Mouse (Mus musculus) myocyte (in vitro differentiated cells): ENCODE measurements around the gene Ctdsp2. TPM values are rescaled to one million over a fixed set of nuclear protein-coding genes. Genes with fewer than 3 reads are reported as not detected.

Experiments used
- H3K27me3 ChIP-seq: one replicate; pipeline ENCODE4 v1.6.1; 2011; ENCODE audit not compliant: control insufficient read depth, insufficient read depth, insufficient read length
- H3K36me3 ChIP-seq: one replicate; pipeline ENCODE4 v1.6.1; 2011; ENCODE audit not compliant: control insufficient read depth, insufficient read depth
- H3K4me2 ChIP-seq: one replicate; pipeline ENCODE4 v1.6.1; 2011; ENCODE audit warnings: low read depth, control low read depth
- H3K4me3 ChIP-seq: one replicate; pipeline ENCODE4 v1.5.1; 2011; ENCODE audit warnings: mild to moderate bottlenecking, control low read depth, moderate library complexity
- H3K79me2 ChIP-seq: one replicate; pipeline ENCODE4 v1.6.1; 2011; ENCODE audit not compliant: control insufficient read depth, insufficient read depth
- H3ac ChIP-seq: one replicate; pipeline ENCODE4 v1.6.1; 2011; ENCODE audit not compliant: control insufficient read depth, insufficient read length
- CEBPB ChIP-seq: IDR thresholded peaks from 2 replicates; pipeline ENCODE4 v1.6.1; 2011; ENCODE audit warnings: mild to moderate bottlenecking, moderate library complexity; ENCODE audit not compliant: poor library complexity, insufficient read depth, severe bottlenecking
- E2F4 ChIP-seq: IDR thresholded peaks from one replicate; pipeline ENCODE4 v1.6.1; 2011; ENCODE audit warnings: mild to moderate bottlenecking, control low read depth, moderate library complexity; ENCODE audit not compliant: insufficient read depth
- MAX ChIP-seq: IDR thresholded peaks from one replicate; pipeline ENCODE4 v1.6.1; 2011; ENCODE audit warnings: low read depth, mild to moderate bottlenecking, control low read depth
- MYOD1 ChIP-seq, 3 experiments: IDR thresholded peaks; one replicate each; pipeline ENCODE4 v1.6.1; 2011; ENCODE audit warnings: control low read depth in 2 of 3, low read depth in 2 of 3, mild to moderate bottlenecking in 2 of 3, moderate library complexity in 1 of 3; ENCODE audit not compliant: insufficient read length in 2 of 3, control insufficient read depth in 1 of 3
- MYOG ChIP-seq, 3 experiments: IDR thresholded peaks; one replicate each; pipeline ENCODE4 v1.6.1; 2011; ENCODE audit warnings: control low read depth in 2 of 3, low read depth in 2 of 3, mild to moderate bottlenecking in 2 of 3; ENCODE audit not compliant: insufficient read length in 2 of 3, control insufficient read depth in 1 of 3, insufficient read depth in 1 of 3
- POLR2A ChIP-seq: IDR thresholded peaks from one replicate; pipeline ENCODE4 v1.6.1; 2011; ENCODE audit warnings: low read depth, mild to moderate bottlenecking, control low read depth, moderate library complexity; ENCODE audit not compliant: insufficient read length
- POLR2AphosphoS2 ChIP-seq: IDR thresholded peaks from one replicate; pipeline ENCODE4 v1.6.1; 2011; ENCODE audit warnings: low read depth, control low read depth; ENCODE audit not compliant: insufficient read length
- REST ChIP-seq: IDR thresholded peaks from one replicate; pipeline ENCODE4 v1.6.1; 2011; ENCODE audit warnings: mild to moderate bottlenecking, control low read depth, moderate library complexity; ENCODE audit not compliant: insufficient read depth, insufficient read length
- SRF ChIP-seq: IDR thresholded peaks from one replicate; pipeline ENCODE4 v1.6.1; 2011; ENCODE audit warnings: low read depth; ENCODE audit not compliant: control insufficient read depth, insufficient read length
- TCF12 ChIP-seq: IDR thresholded peaks from one replicate; pipeline ENCODE4 v1.6.1; 2011; ENCODE audit warnings: mild to moderate bottlenecking, control low read depth; ENCODE audit not compliant: poor library complexity, insufficient read depth, severe bottlenecking
- TCF3 ChIP-seq: IDR thresholded peaks from one replicate; pipeline ENCODE4 v1.6.1; 2011; ENCODE audit warnings: low read depth, control low read depth; ENCODE audit not compliant: insufficient read length
- USF1 ChIP-seq: IDR thresholded peaks from one replicate; pipeline ENCODE4 v1.6.1; 2011; ENCODE audit warnings: low read depth, mild to moderate bottlenecking, control low read depth, moderate library complexity
- polyA plus RNA-seq: library from polyadenylated mRNA; unstranded; fragments of >200 nt; fragmentation: generic; extraction: Trizol; gene quantifications from one replicate; pipeline ENCODE4 v1.2.1, GENCODE M21; 2012; ENCODE audit warnings: missing spikeins

The Ctdsp2 gene
- polyA plus RNA-seq, 1 experiment = 65.0 TPM

GRCm38 (mm10) chr10:126931123-126931759 is 47.3 kb upstream of the Ctdsp2 start:
- TF ChIP-seq CEBPB = no peak
- TF ChIP-seq POLR2AphosphoS2 = no peak
- TF ChIP-seq USF1 = no peak
- TF ChIP-seq MAX = no peak
- no peak for TF ChIP-seq TCF12
- TF ChIP-seq SRF = no peak
- TF ChIP-seq MYOG (IDR thresholded peaks at IDR 0.05; ENCODE audit: control insufficient read depth in 1 of 3, insufficient read depth in 1 of 3, insufficient read length in 2 of 3, low read depth in 2 of 3) = no peak
- no peak for TF ChIP-seq MYOD1 (IDR thresholded peaks at IDR 0.05; ENCODE audit: control insufficient read depth in 1 of 3, insufficient read length in 2 of 3, low read depth in 2 of 3)
- TF ChIP-seq REST = no peak
- no peak for TF ChIP-seq POLR2A
- TF ChIP-seq E2F4 = no peak
- TF ChIP-seq TCF3 = no peak
- Histone ChIP-seq H3K4me3 (no peak overlapping the region), H3K27me3 (no peaks in the 10 kb centered on the region), H3K36me3 (no peaks in the 10 kb centered on the region), H3K79me2 (no peaks in the 10 kb centered on the region), H3K4me2 (no peak overlapping the region), H3ac (no peak overlapping the region)

GRCm38 (mm10) chr10:126931760-126932139 is 46.8 kb upstream of the Ctdsp2 start:
- Histone ChIP-seq H3K79me2 (no peaks in the 10 kb centered on the region), H3K27me3 (no peaks in the 10 kb centered on the region), H3ac (no peak overlapping the region), H3K4me3 (no peak overlapping the region), H3K36me3 (no peaks in the 10 kb centered on the region), H3K4me2 (no peak overlapping the region)
- TF ChIP-seq CEBPB = no peak
- TF ChIP-seq MAX = no peak
- TF ChIP-seq MYOD1 (IDR thresholded peaks at IDR 0.05; ENCODE audit: control insufficient read depth in 1 of 3, insufficient read length in 2 of 3, low read depth in 2 of 3) = no peak
- no peak for TF ChIP-seq REST
- no peak for TF ChIP-seq USF1
- TF ChIP-seq E2F4 = no peak
- TF ChIP-seq TCF3 = no peak
- TF ChIP-seq TCF12 = no peak
- TF ChIP-seq POLR2A = no peak
- no peak for TF ChIP-seq SRF
- TF ChIP-seq MYOG (IDR thresholded peaks at IDR 0.05; ENCODE audit: control insufficient read depth in 1 of 3, insufficient read depth in 1 of 3, insufficient read length in 2 of 3, low read depth in 2 of 3) = no peak
- no peak for TF ChIP-seq POLR2AphosphoS2

GRCm38 (mm10) chr10:126934561-126934960 is 44.0 kb upstream of the Ctdsp2 start:
- H3K27me3 ChIP-seq = no peaks in the 10 kb centered on the region
- H3K4me2 ChIP-seq = no peak overlapping the region
- no peak overlapping the region for H3ac ChIP-seq
- no peaks in the 10 kb centered on the region for H3K79me2 ChIP-seq
- no peak overlapping the region for H3K4me3 ChIP-seq
- H3K36me3 ChIP-seq = no peaks in the 10 kb centered on the region
- TF ChIP-seq E2F4 (no peak), POLR2AphosphoS2 (no peak), TCF12 (no peak), REST (no peak), POLR2A (no peak), USF1 (no peak), MYOD1 (IDR thresholded peaks at IDR 0.05; ENCODE audit: control insufficient read depth in 1 of 3, insufficient read length in 2 of 3, low read depth in 2 of 3) (no peak), MAX (no peak)

GRCm38 (mm10) chr10:126935121-126935520 is 43.4 kb upstream of the Ctdsp2 start:
- H3K4me2 ChIP-seq = peak overlapping the region; percentile 58

More at GRCm38 (mm10) chr10:126935121-126935520, 43.4 kb upstream of the Ctdsp2 start:
- Histone ChIP-seq H3ac (no peak overlapping the region), H3K27me3 (no peaks in the 10 kb centered on the region), H3K79me2 (no peaks in the 10 kb centered on the region), H3K36me3 (no peaks in the 10 kb centered on the region), H3K4me3 (no peak overlapping the region)
- TF ChIP-seq MAX (no peak), SRF (no peak), TCF12 (no peak), E2F4 (no peak), MYOD1 (IDR thresholded peaks at IDR 0.05; ENCODE audit: control insufficient read depth in 1 of 3, insufficient read length in 2 of 3, low read depth in 2 of 3) (no peak), POLR2AphosphoS2 (no peak), CEBPB (no peak), MYOG (IDR thresholded peaks at IDR 0.05; ENCODE audit: control insufficient read depth in 1 of 3, insufficient read depth in 1 of 3, insufficient read length in 2 of 3, low read depth in 2 of 3) (no peak), TCF3 (no peak), POLR2A (no peak), REST (no peak), USF1 (no peak)
